In genomic region chr14:20460216-20460615, GRCm38 (mm10) we compare ENCODE assay signal across 18 mouse cellular contexts. TPM values are rescaled to one million over a fixed set of nuclear protein-coding genes. Genes with fewer than 3 reads are reported as not detected.
"Had no signal": no experiment of that assay in that cellular context is flagged by ENCODE, and none has a peak within 500 bp of the region (broad histone marks: within the 10 kb centered on the region; RNA-seq: fewer than 3 reads in every experiment).

No protein-coding gene starts in this region.

- H3K4me1 ChIP-seq: limb, embryonic 15.5 days; liver, embryonic 12.5 days; midbrain, embryonic 10.5 days; neural tube, embryonic 15.5 days had no signal

- H3K27me3 ChIP-seq: limb, embryonic 15.5 days; liver, embryonic 12.5 days; neural tube, embryonic 15.5 days had no signal

- H3K9me3 ChIP-seq: limb, embryonic 15.5 days; liver, embryonic 12.5 days; midbrain, embryonic 10.5 days; neural tube, embryonic 15.5 days had no signal

- DNase-seq: kidney, adult 9 months; kidney, postnatal 36 days; lung, embryonic 14.5 days; lung, postnatal 10 days; lung, postnatal 4 days; midbrain, embryonic 14.5 days; right cerebral cortex, postnatal 4 days; spleen, adult 18-20 months; thymus, adult 18-20 months; thymus, postnatal 14 days had no signal

- H3K27ac ChIP-seq: kidney, postnatal 0 days; limb, embryonic 15.5 days; liver, embryonic 12.5 days; midbrain, embryonic 10.5 days; neural tube, embryonic 15.5 days had no signal

- H3K36me3 ChIP-seq: midbrain, embryonic 10.5 days had no signal

- H3K4me3 ChIP-seq: limb, embryonic 15.5 days; liver, embryonic 12.5 days; midbrain, embryonic 10.5 days; myocyte; neural tube, embryonic 15.5 days had no signal

RNA-seq across cellular contexts. Expression of gene Cfap70, which starts 8.2 kb away (rescaled TPM):
- total RNA-seq: megakaryocyte, adult 5-6 weeks had no signal
- polyA plus RNA-seq: liver, embryonic 16.5 days; myocyte had no signal
